Mouse (Mus musculus) forebrain, embryonic 14.5 days (tissue): ENCODE results near the gene Tmem161a. TPM values are rescaled to one million over a fixed set of nuclear protein-coding genes. Genes with fewer than 3 reads are reported as not detected.

Experiments used
- ATAC-seq: fragments of 200-750 bp; cut with Nextera tagmentation; 2 replicates; pipeline ENCODE4 v1.8.0; 2017; ENCODE audit warnings: mild to moderate bottlenecking, moderate library complexity
- DNase-seq: peaks from one replicate; pipeline ENCODE4 v3.0.0-alpha.2; 2015; ENCODE audit warnings: low spot score
- H3K27ac ChIP-seq: fragments of 300-500 bp; sonication (generic); 2 replicates; pipeline ENCODE4 v1.5.1; 2014; ENCODE audit warnings: low read depth, mild to moderate bottlenecking, control low read depth, low read length, moderate library complexity
- H3K27me3 ChIP-seq: fragments of 300-500 bp; sonication (generic); replicated peaks from 2 replicates; pipeline ENCODE4 v1.6.1; 2014; ENCODE audit warnings: low read length, control low read depth, mixed read lengths; ENCODE audit not compliant: control insufficient read depth, insufficient read depth
- H3K36me3 ChIP-seq: fragments of 300-500 bp; sonication (generic); 2 replicates; pipeline ENCODE4 v1.6.1; 2014; ENCODE audit warnings: low read length, control low read depth; ENCODE audit not compliant: control insufficient read depth, insufficient read depth
- H3K4me1 ChIP-seq: fragments of 300-500 bp; sonication (generic); 2 replicates; pipeline ENCODE4 v1.6.1; 2014; ENCODE audit warnings: antibody characterized with exemption, low read length, control low read depth; ENCODE audit not compliant: control insufficient read depth, insufficient read depth
- H3K4me2 ChIP-seq: fragments of 300-500 bp; sonication (generic); 2 replicates; pipeline ENCODE4 v1.6.1; 2014; ENCODE audit warnings: mild to moderate bottlenecking, control low read depth, low read length
- H3K4me3 ChIP-seq: fragments of 300-500 bp; sonication (generic); 2 replicates; pipeline ENCODE4 v1.5.1; 2014; ENCODE audit warnings: low read depth, low read length, control low read depth
- H3K9ac ChIP-seq: fragments of 300-500 bp; sonication (generic); 2 replicates; pipeline ENCODE4 v1.6.1; 2014; ENCODE audit warnings: mild to moderate bottlenecking, low read length, control low read depth, moderate library complexity
- H3K9me3 ChIP-seq: fragments of 300-500 bp; sonication (generic); replicated peaks from 2 replicates; pipeline ENCODE4 v1.6.1; 2016; ENCODE audit warnings: low read length, control low read depth, mixed read lengths; ENCODE audit not compliant: control insufficient read depth
- WGBS: fragments of 180-500 bp; shearing (Covaris S2); extraction: QIAGEN DNeasy Blood & Tissue Kit; methylation state at CpG from one replicate; pipeline ENCODE4 v1.1.7; 2014; 5-methylcytosine and 5-hydroxymethylcytosine counted together
- polyA plus RNA-seq: library from polyadenylated mRNA; unstranded; fragments of >200 nt; fragmentation: Nextera tagmentation; extraction: Ambion mirVana; gene quantifications from 2 replicates; pipeline ENCODE4 v1.2.1, GENCODE M21; 2014

Gene Tmem161a
- polyA plus RNA-seq, 1 experiment from 2014 or later: 36.7 TPM

- no peak for DNase-seq
- no peak overlapping the region for H3K4me3 ChIP-seq
- no peaks in the 10 kb centered on the region for H3K9me3 ChIP-seq
- ATAC-seq: no peak
- no peak overlapping the region for H3K9ac ChIP-seq
- H3K4me1 ChIP-seq: peaks cover 13% of the 10 kb centered on the region
- no peak overlapping the region for H3K4me2 ChIP-seq
- H3K27me3 ChIP-seq: no peaks in the 10 kb centered on the region
- peaks cover 40% of the 10 kb centered on the region for H3K36me3 ChIP-seq
- WGBS: 93% methylated on average over 9 of the region's 9 CpGs
- H3K27ac ChIP-seq: no peak overlapping the region
Observed at GRCm38 (mm10) chr8:70134931-70135330, 37.2 kb upstream of the Tmem161a start.

GRCm38 (mm10) chr8:70136591-70136990 lies 35.6 kb upstream of the Tmem161a start:
- no peak overlapping the region for H3K4me2 ChIP-seq
- no peak overlapping the region for H3K27ac ChIP-seq
- no peaks in the 10 kb centered on the region for H3K27me3 ChIP-seq
- H3K36me3 ChIP-seq: peaks cover 40% of the 10 kb centered on the region
- no peaks in the 10 kb centered on the region for H3K9me3 ChIP-seq
- H3K9ac ChIP-seq: no peak overlapping the region
- DNase-seq (no peak), ATAC-seq (no peak)
- peaks cover 20% of the 10 kb centered on the region for H3K4me1 ChIP-seq
- no peak overlapping the region for H3K4me3 ChIP-seq
- WGBS: 90% methylated on average over 4 of the region's 4 CpGs

GRCm38 (mm10) chr8:70137890-70138289 lies 34.3 kb upstream of the Tmem161a start:
- Histone ChIP-seq H3K4me2 (peak overlapping the region; percentile 67), H3K9ac (peak overlapping the region; percentile 52; the same call in 1 of the 2 replicates), H3K27ac (no peak overlapping the region), H3K4me3 (peak overlapping the region; percentile 71; the same call in 1 of the 2 replicates), H3K4me1 (peaks cover 18% of the 10 kb centered on the region), H3K9me3 (no peaks in the 10 kb centered on the region), H3K36me3 (peaks cover 46% of the 10 kb centered on the region), H3K27me3 (no peaks in the 10 kb centered on the region)
- 83% methylated on average over 4 of the region's 4 CpGs for WGBS
- DNase-seq (no peak), ATAC-seq (no peak)

GRCm38 (mm10) chr8:70139026-70139857 lies 32.9 kb upstream of the Tmem161a start, which contains the start of the genes Rfxank, Borcs8 and Mef2b:
Rfxank (minus strand) TSS chr8:70139154.
Borcs8 (plus strand) TSS chr8:70139499.
Mef2b (plus strand) TSS chr8:70139711.
- Histone ChIP-seq H3K4me2 (peak within 1 kb of the TSS; percentile 67), H3K4me3 (peak within 1 kb of the TSS; percentile 71), H3K27me3 (no peaks in the 10 kb centered on the region), H3K4me1 (peaks cover 18% of the 10 kb centered on the region), H3K9me3 (no peaks in the 10 kb centered on the region), H3K27ac (peak within 1 kb of the TSS; percentile 80), H3K9ac (peak within 1 kb of the TSS; percentile 79), H3K36me3 (peaks cover 46% of the 10 kb centered on the region)
- peak; percentile 98 for ATAC-seq
- peak; percentile 100 for DNase-seq
- under 1% methylated on average over 46 of the region's 46 CpGs for WGBS

- Histone ChIP-seq H3K4me3 (peak overlapping the region; percentile 71), H3K4me2 (peak overlapping the region; percentile 67), H3K27ac (peak overlapping the region; percentile 80), H3K4me1 (peaks cover 18% of the 10 kb centered on the region), H3K36me3 (peaks cover 46% of the 10 kb centered on the region), H3K27me3 (no peaks in the 10 kb centered on the region), H3K9me3 (no peaks in the 10 kb centered on the region), H3K9ac (peak overlapping the region; percentile 79)
- no peak for DNase-seq
- no peak for ATAC-seq
- 12% methylated on average over 9 of the region's 9 CpGs for WGBS
Observed at GRCm38 (mm10) chr8:70139981-70140380, 32.2 kb upstream of the Tmem161a start.

- WGBS: 91% methylated on average over 7 of the region's 7 CpGs
- peaks cover 44% of the 10 kb centered on the region for H3K36me3 ChIP-seq
- DNase-seq: no peak
Observed at GRCm38 (mm10) chr8:70147678-70148607, 24.2 kb upstream of the Tmem161a start.

GRCm38 (mm10) chr8:70150158-70150557 lies 22.0 kb upstream of the Tmem161a start:
- no peak for DNase-seq
- H3K9ac ChIP-seq: no peak overlapping the region
- 16% methylated on average over 13 of the region's 13 CpGs for WGBS

More at GRCm38 (mm10) chr8:70147678-70148607, 24.2 kb upstream of the Tmem161a start:
- no peaks in the 10 kb centered on the region for H3K4me1 ChIP-seq
- no peak overlapping the region for H3K4me2 ChIP-seq
- ATAC-seq: no peak
- H3K27me3 ChIP-seq: no peaks in the 10 kb centered on the region
- no peak overlapping the region for H3K9ac ChIP-seq
- H3K9me3 ChIP-seq: no peaks in the 10 kb centered on the region
- no peak overlapping the region for H3K27ac ChIP-seq
- no peak overlapping the region for H3K4me3 ChIP-seq

GRCm38 (mm10) chr8:70152537-70153257 lies 19.5 kb upstream of the Tmem161a start:
- Histone ChIP-seq H3K9ac (0 out of 2 replicates have a peak overlapping the region, but pooled peaks have one; percentile 17), H3K27me3 (no peaks in the 10 kb centered on the region), H3K27ac (no peak overlapping the region), H3K36me3 (no peaks in the 10 kb centered on the region), H3K9me3 (no peaks in the 10 kb centered on the region), H3K4me1 (no peaks in the 10 kb centered on the region), H3K4me2 (peak overlapping the region; percentile 31), H3K4me3 (no peak overlapping the region)
- DNase-seq (peak; percentile 91), ATAC-seq (peak; percentile 96)
- 13% methylated on average over 20 of the region's 22 CpGs for WGBS

More at GRCm38 (mm10) chr8:70150158-70150557, 22.0 kb upstream of the Tmem161a start:
- Histone ChIP-seq H3K27ac (no peak overlapping the region), H3K27me3 (no peaks in the 10 kb centered on the region), H3K4me1 (no peaks in the 10 kb centered on the region), H3K4me3 (no peak overlapping the region), H3K36me3 (peaks cover 22% of the 10 kb centered on the region), H3K4me2 (no peak overlapping the region), H3K9me3 (no peaks in the 10 kb centered on the region)
- ATAC-seq: no peak
